Mouse (Mus musculus) heart, adult 2 months (tissue): Measurements from ENCODE around the gene Kcnq5. TPM values are rescaled to one million over a fixed set of nuclear protein-coding genes. Genes with fewer than 3 reads are reported as not detected.
"Not testable (repeated sequence)": the region's sequence is repeated elsewhere in the genome, so short reads cannot be mapped to it uniquely, and the experiment has no call there.

Experiments
- DNase-seq, 2 experiments: peaks; one replicate each; pipeline ENCODE4 v3.0.0; 2021
- H3K27ac ChIP-seq: fragments of 200-600 bp; 2 replicates; pipeline ENCODE4 v1.8.1; 2022
- H3K27me3 ChIP-seq: fragments of 200-500 bp; 2 replicates; pipeline ENCODE4 v1.6.1; 2012; ENCODE audit warnings: mild to moderate bottlenecking, low read length, inconsistent platforms, mixed read lengths; ENCODE audit not compliant: control insufficient read depth, insufficient read depth
- H3K36me3 ChIP-seq: fragments of 200-500 bp; 2 replicates; pipeline ENCODE4 v1.6.1; 2012; ENCODE audit warnings: low read length, inconsistent platforms; ENCODE audit not compliant: control insufficient read depth, insufficient read depth
- H3K4me1 ChIP-seq: fragments of 200-500 bp; 2 replicates; pipeline ENCODE4 v1.6.1; 2011; ENCODE audit warnings: low read length; ENCODE audit not compliant: control insufficient read depth, insufficient read depth
- H3K4me3 ChIP-seq: fragments of 200-600 bp; 2 replicates; pipeline ENCODE4 v1.8.1; 2022
- H3K79me2 ChIP-seq: fragments of 200-500 bp; replicated peaks from 2 replicates; pipeline ENCODE4 v1.6.1; 2012; ENCODE audit warnings: mild to moderate bottlenecking, inconsistent platforms, low read length, moderate library complexity, mixed read lengths; ENCODE audit not compliant: control insufficient read depth, insufficient read depth
- H3K9ac ChIP-seq: fragments of 200-500 bp; 2 replicates; pipeline ENCODE4 v1.6.1; 2012; ENCODE audit warnings: low read depth, mild to moderate bottlenecking, control low read depth, inconsistent platforms, low read length, mixed read lengths
- CTCF ChIP-seq: fragments of 200-600 bp; IDR thresholded peaks from 2 replicates; pipeline ENCODE4 v1.8.1; 2022; ENCODE audit warnings: antibody characterized with exemption, mild to moderate bottlenecking, moderate library complexity
- EP300 ChIP-seq: fragments of 200-500 bp; IDR thresholded peaks from 2 replicates; pipeline ENCODE4 v1.6.1; 2011; ENCODE audit warnings: low read depth, low read length, control low read depth; ENCODE audit not compliant: insufficient read depth
- POLR2A ChIP-seq: fragments of 200-500 bp; IDR thresholded peaks from 2 replicates; pipeline ENCODE4 v1.6.1; 2011; ENCODE audit warnings: mild to moderate bottlenecking, low read depth, low read length, control low read depth; ENCODE audit not compliant: insufficient read depth
- WGBS: fragments of 180-500 bp; shearing (Covaris S2); methylation state at CpG from one replicate; pipeline ENCODE4 v1.1.7; 2018; 5-methylcytosine and 5-hydroxymethylcytosine counted together
- intact Hi-C: fragments of 180-260 bp; cut with DNase I; formaldehyde crosslinking; loops from one replicate; pipeline ENCODE4 v1.15.1; 2025
- polyA plus RNA-seq: library from polyadenylated mRNA; depleted of rRNA; stranded (reverse); fragments of >200 nt; gene quantifications from 2 replicates; pipeline ENCODE4 v1.2.3, GENCODE M21; 2012
- total RNA-seq, 2 experiments: library from RNA; stranded (reverse); gene quantifications; 2 replicates each; pipeline ENCODE4 v1.2.3; 2021

Kcnq5 gene
- total and polyA plus RNA-seq, 3 experiments, result 0.20 to 2.6 (median 2.5) TPM

DNA sequence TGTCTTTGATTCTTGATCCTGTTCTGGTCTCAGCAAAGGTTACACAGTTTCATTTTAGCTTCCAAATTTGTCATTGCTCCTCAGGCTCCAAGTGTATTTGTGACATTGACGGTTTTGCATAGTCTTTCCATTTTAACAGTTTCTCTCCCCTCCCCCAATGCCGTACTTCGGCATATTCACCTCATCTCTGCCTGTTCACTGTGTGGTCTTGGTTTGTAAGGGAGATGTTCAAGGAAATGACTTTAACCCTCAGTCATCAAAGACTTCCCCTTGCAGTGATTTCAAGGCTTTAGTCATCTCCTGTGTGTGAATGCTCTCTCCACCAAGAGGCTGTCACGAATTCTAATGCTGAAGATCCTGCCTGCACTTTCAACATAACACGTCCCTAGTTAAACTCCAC, 181.0 kb downstream of the Kcnq5 start:
- no peaks in the 10 kb centered on the region for H3K36me3 ChIP-seq
- H3K9ac ChIP-seq, result no peak overlapping the region
- H3K4me1 ChIP-seq, result no peaks in the 10 kb centered on the region
- H3K27ac ChIP-seq, result no peak overlapping the region
- WGBS, result 54% methylated on average over 5 of the region's 5 CpGs
- intact Hi-C loops, result no loop called here
- H3K27me3 ChIP-seq, result no peaks in the 10 kb centered on the region
- DNase-seq, result no peak
- H3K79me2 ChIP-seq, result no peaks in the 10 kb centered on the region
- H3K4me3 ChIP-seq, result no peak overlapping the region
- TF ChIP-seq CTCF, result no peak
- no peak for TF ChIP-seq EP300
- no peak for TF ChIP-seq POLR2A

DNA sequence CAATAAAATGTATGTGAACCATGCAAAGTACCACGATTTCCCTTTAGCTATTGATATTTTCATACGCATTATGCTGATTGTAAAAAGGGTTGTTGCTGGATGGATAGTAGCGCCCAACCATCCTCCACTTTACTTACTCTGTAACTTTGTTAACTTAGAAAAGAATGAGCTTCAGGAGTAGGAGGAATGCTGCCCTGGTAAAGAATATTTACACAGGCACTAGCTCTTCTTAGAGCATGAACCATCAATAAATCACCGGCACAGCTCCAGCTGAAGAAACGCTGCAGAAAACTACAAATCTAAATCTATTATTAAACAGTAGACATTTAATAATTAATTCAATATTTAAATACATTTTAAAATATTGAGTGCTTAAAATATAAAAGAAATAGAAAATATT, 184.2 kb downstream of the Kcnq5 start:
- no peak for DNase-seq
- Histone ChIP-seq H3K4me1 (no peaks in the 10 kb centered on the region), H3K4me3 (no peak overlapping the region), H3K36me3 (no peaks in the 10 kb centered on the region), H3K27me3 (no peaks in the 10 kb centered on the region), H3K9ac (no peak overlapping the region), H3K27ac (no peak overlapping the region), H3K79me2 (no peaks in the 10 kb centered on the region)
- WGBS, result 93% methylated on average over 5 of the region's 5 CpGs
- intact Hi-C loops, result no loop called here
- no peak for TF ChIP-seq POLR2A
- no peak for TF ChIP-seq CTCF
- no peak for TF ChIP-seq EP300

DNA sequence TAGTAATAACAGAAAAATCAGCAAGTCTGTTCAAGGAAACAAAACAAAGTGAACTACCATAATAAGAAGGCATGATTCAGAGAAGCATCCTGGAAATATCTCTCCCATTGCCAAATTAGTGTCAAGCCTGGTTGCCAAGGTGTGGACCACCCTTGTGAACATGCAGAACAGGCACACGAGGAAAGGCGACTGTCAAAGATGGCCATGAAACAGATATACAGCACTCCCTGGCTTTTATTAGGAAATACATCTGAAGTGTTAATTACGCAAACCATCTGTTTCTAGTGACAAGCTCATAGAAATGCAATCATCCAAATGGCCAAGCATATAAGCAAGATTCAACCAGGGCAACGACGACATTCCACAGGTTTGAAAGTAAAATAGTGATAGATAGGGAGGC, 187.8 kb downstream of the Kcnq5 start:
- Histone ChIP-seq H3K36me3 (no peaks in the 10 kb centered on the region), H3K27me3 (no peaks in the 10 kb centered on the region), H3K79me2 (no peaks in the 10 kb centered on the region), H3K4me3 (no peak overlapping the region), H3K4me1 (no peaks in the 10 kb centered on the region), H3K27ac (no peak overlapping the region), H3K9ac (no peak overlapping the region)
- 62% methylated on average over 5 of the region's 5 CpGs for WGBS
- DNase-seq, result no peak
- intact Hi-C loops, result no loop called here
- no peak for TF ChIP-seq POLR2A
- TF ChIP-seq EP300, result no peak
- no peak for TF ChIP-seq CTCF

DNA sequence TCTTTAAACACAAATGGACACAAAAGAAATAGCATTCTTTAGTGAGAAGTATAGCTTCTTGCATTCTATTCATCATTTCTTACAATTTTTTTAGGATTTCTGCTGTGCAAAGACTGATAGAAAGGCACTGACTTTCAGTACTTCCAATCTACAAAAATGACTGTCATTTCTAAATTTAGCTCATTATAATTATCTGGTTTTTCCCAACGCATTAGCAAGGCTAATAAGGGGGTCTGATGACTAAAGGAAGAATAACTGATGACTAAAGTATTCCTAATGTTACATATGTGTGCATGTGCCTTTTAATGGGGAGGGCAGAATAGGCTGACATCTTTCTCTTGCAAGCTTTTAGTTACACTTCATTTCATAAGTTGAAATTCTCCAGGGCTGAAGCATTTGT, 191.2 kb downstream of the Kcnq5 start:
- TF ChIP-seq CTCF, result no peak
- no peak for TF ChIP-seq POLR2A
- TF ChIP-seq EP300, result no peak
- Histone ChIP-seq H3K9ac (no peak overlapping the region), H3K27me3 (no peaks in the 10 kb centered on the region), H3K27ac (no peak overlapping the region), H3K4me3 (no peak overlapping the region), H3K4me1 (no peaks in the 10 kb centered on the region), H3K36me3 (no peaks in the 10 kb centered on the region), H3K79me2 (no peaks in the 10 kb centered on the region)
- intact Hi-C loops, result no loop called here
- DNase-seq, result no peak
- 28% methylated on average over 1 of the region's 1 CpGs for WGBS

DNA sequence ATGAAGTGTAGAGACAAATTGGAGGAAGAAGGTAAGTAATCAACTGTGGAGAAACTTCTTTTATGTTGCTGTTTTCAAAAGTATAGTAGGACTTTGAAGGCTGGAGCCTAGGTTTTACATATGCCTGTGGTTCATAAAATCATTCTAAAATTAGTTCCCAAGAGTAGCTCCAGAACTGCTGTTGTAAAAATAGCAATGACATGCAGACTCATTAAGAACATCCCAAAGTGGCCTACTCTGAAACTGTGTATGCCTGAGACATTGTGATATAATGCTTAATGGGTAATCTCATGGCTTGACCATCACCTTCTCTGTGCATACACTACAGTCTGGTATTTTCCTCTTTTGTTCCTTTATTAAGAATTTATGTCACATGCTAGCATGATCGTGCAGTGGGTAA, 212.4 kb downstream of the Kcnq5 start:
- no peaks in the 10 kb centered on the region for H3K4me1 ChIP-seq
- TF ChIP-seq CTCF (no peak), EP300 (no peak), POLR2A (no peak)
- no peak overlapping the region for H3K4me3 ChIP-seq
- no peaks in the 10 kb centered on the region for H3K79me2 ChIP-seq
- no peaks in the 10 kb centered on the region; the same call in 1 of the 2 replicates for H3K36me3 ChIP-seq
- no peak overlapping the region for H3K9ac ChIP-seq
- H3K27me3 ChIP-seq, result no peaks in the 10 kb centered on the region
- H3K27ac ChIP-seq, result peak overlapping the region; percentile 26
- DNase-seq, result no peak
- WGBS, result 55% methylated on average over 1 of the region's 1 CpGs
- intact Hi-C loops, result no loop called here

DNA sequence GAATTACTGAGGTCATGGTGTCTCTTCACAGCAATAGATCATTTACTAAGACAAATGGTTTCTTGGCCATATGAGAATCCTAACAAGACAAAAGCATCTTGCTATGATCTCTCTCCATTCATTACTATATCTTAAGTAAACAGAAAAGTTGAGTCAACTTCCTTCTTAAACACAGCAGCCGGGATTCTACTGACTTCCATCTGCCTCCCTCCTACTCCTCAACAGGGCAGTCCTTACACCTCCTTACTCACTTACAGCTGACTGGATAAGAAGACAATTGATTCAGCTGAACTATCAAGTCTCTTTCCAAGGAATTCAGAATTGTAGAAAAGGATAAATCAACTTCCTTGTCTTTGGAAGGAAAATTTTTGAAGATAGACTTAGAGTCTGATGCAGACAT, 232.6 kb downstream of the Kcnq5 start:
- Histone ChIP-seq H3K79me2 (no peaks in the 10 kb centered on the region), H3K4me1 (no peaks in the 10 kb centered on the region), H3K4me3 (no peak overlapping the region), H3K27me3 (no peaks in the 10 kb centered on the region), H3K27ac (no peak overlapping the region), H3K9ac (no peak overlapping the region), H3K36me3 (no peaks in the 10 kb centered on the region)
- no peak for DNase-seq
- TF ChIP-seq POLR2A (no peak), CTCF (no peak), EP300 (no peak)
- 44% methylated on average over 1 of the region's 1 CpGs for WGBS
- intact Hi-C loops, result no loop called here

DNA sequence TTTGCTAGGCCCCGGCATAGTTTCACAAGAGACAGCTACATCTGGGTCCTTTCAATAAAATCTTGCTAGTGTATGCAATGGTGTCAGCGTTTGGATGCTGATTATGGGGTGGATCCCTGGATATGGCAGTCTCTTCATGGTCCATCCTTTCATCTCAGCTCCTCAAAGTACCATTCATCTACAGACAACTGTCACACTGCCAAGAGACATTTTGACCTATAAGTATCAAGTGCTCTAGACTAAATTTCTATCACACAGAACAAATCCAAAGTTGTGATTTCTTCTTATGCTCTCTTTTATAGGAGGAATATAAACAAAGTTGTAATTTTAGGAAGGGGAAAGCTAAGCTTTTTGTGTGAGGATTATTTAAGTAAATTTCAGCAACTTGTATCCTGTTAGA, 238.5 kb downstream of the Kcnq5 start:
- H3K36me3 ChIP-seq, H3K27ac ChIP-seq, intact Hi-C loops, H3K27me3 ChIP-seq, H3K4me3 ChIP-seq, H3K9ac ChIP-seq, H3K79me2 ChIP-seq, H3K4me1 ChIP-seq, DNase-seq: not testable (repeated sequence)
- WGBS, result 89% methylated on average over 2 of the region's 2 CpGs
